Mouse (Mus musculus) liver, embryonic 14.5 days (tissue): ENCODE data around the gene Rhebl1. TPM values are rescaled to one million over a fixed set of nuclear protein-coding genes. Genes with fewer than 3 reads are reported as not detected.

Experiments
- ATAC-seq: fragments of 200-750 bp; cut with Nextera tagmentation; 2 replicates; pipeline ENCODE4 v1.8.0; 2017; ENCODE audit warnings: moderate number of reproducible peaks, mild to moderate bottlenecking, moderate library complexity; ENCODE audit not compliant: insufficient read depth
- DNase-seq, 3 experiments: peaks; one replicate each; pipeline ENCODE4 v3.0.0-alpha.2; 2012 to 2013; ENCODE audit warnings: low read depth in 3 of 3, low spot score in 3 of 3
- H3K27ac ChIP-seq: fragments of 300-500 bp; sonication (generic); 2 replicates; pipeline ENCODE4 v1.5.1; 2014; ENCODE audit warnings: moderate library complexity, mild to moderate bottlenecking, control low read depth, inconsistent platforms
- H3K27me3 ChIP-seq: fragments of 300-500 bp; sonication (generic); 2 replicates; pipeline ENCODE4 v1.6.1; 2014; ENCODE audit warnings: mild to moderate bottlenecking, low read length, moderate library complexity; ENCODE audit not compliant: control insufficient read depth, insufficient read depth
- H3K36me3 ChIP-seq: fragments of 300-500 bp; sonication (generic); replicated peaks from 2 replicates; pipeline ENCODE4 v1.6.1; 2014; ENCODE audit warnings: low read depth; ENCODE audit not compliant: control insufficient read depth, insufficient read depth
- H3K4me1 ChIP-seq, 2 experiments: fragments of 200-500 bp in 1 of 2; fragments of 300-500 bp in 1 of 2; sonication (generic) in 1 of 2; replicated peaks; 2 replicates each; pipeline ENCODE4 v1.6.1; 2012 to 2014; ENCODE audit warnings: antibody characterized with exemption in 1 of 2, inconsistent platforms in 1 of 2, low read length in 1 of 2; ENCODE audit not compliant: control insufficient read depth in 2 of 2, insufficient read depth in 2 of 2
- H3K4me2 ChIP-seq: fragments of 300-500 bp; sonication (generic); 2 replicates; pipeline ENCODE4 v1.6.1; 2014; ENCODE audit warnings: low read depth, mild to moderate bottlenecking, control low read depth, moderate library complexity
- H3K4me3 ChIP-seq, 2 experiments: fragments of 200-500 bp in 1 of 2; fragments of 300-500 bp in 1 of 2; sonication (generic) in 1 of 2; 2 replicates each; pipeline ENCODE4 v1.5.1; 2012 to 2014; ENCODE audit warnings: low read depth in 2 of 2, low read length in 2 of 2, mild to moderate bottlenecking in 2 of 2, control low read depth in 1 of 2, inconsistent platforms in 1 of 2, moderate library complexity in 1 of 2; ENCODE audit not compliant: insufficient read depth in 1 of 2
- H3K9ac ChIP-seq: fragments of 300-500 bp; sonication (generic); replicated peaks from 2 replicates; pipeline ENCODE4 v1.6.1; 2014; ENCODE audit warnings: mild to moderate bottlenecking, control low read depth, moderate library complexity
- H3K9me3 ChIP-seq: fragments of 300-500 bp; sonication (generic); 2 replicates; pipeline ENCODE4 v1.6.1; 2016; ENCODE audit warnings: low read length, mixed read lengths; ENCODE audit not compliant: control insufficient read depth
- CTCF ChIP-seq: IDR thresholded peaks from 2 replicates; pipeline ENCODE4 v1.5.1; 2016; ENCODE audit warnings: antibody characterized with exemption, low read depth, control low read depth
- EP300 ChIP-seq: IDR thresholded peaks from 2 replicates; pipeline ENCODE4 v1.6.1; 2016; ENCODE audit warnings: antibody characterized with exemption, low read depth
- WGBS: fragments of 180-500 bp; shearing (Covaris S2); extraction: QIAGEN DNeasy Blood & Tissue Kit; methylation state at CpG from one replicate; pipeline ENCODE4 v1.1.7; 2014; ENCODE audit not compliant: insufficient replicate concordance; 5-methylcytosine and 5-hydroxymethylcytosine counted together
- polyA plus RNA-seq, 2 experiments: library from polyadenylated mRNA; depleted of rRNA in 1 of 2; stranded (reverse) in 1 of 2; unstranded in 1 of 2; fragments of >200 nt; fragmentation: Nextera tagmentation in 1 of 2; extraction: Ambion mirVana in 1 of 2; gene quantifications; 2 replicates each; pipeline versions ENCODE4 v1.2.1 to v1.2.3; 2012 to 2014

Rhebl1 gene
- polyA plus RNA-seq, 2 experiments = 2.5 to 3.2 TPM

DNA sequence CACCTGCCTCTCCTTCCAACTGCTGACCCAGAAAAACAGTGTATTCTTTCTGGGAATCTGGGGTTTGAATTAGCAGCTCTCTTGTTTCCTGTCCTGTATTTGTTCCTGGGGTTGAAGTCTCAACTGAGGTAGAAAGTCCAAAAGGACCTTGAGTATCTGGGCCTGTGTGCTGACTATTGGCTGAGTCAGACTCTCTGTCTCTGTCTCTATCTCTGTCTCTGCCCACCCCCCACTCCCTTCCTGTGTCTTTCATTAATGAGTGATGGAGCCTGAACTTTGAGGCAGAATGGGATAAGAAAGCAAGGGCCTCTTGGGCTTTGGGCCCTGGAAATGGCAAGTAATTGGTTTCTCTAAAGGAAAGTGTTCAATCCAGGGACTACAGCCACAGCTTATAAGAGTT is 10.7 kb downstream of the Rhebl1 start:
- no peak for TF ChIP-seq CTCF
- no peak for TF ChIP-seq EP300

DNA sequence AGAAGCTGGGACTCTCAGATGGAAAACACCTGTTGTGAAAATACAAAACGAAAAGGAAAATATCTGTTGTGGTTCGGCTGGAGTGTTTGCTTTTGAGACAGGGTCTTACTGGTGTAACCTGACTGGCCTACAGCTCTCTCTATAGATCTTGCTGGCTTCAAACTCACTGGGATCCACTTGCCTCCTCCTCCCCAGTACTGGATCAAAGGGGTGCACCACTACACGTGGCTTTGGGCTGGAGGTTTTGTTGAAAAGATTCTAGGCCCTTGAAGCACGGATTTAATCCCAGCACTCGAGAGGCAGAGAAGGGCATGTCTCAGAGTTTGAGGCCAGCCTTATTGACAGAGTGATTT is 12.7 kb downstream of the Rhebl1 start:
- Histone ChIP-seq H3K9me3 (no peaks in the 10 kb centered on the region), H3K27ac (peak overlapping the region; percentile 53)
- TF ChIP-seq CTCF = no peak
- TF ChIP-seq EP300 = no peak

More for the DNA sequence above, 10.7 kb downstream of the Rhebl1 start:
- H3K9ac ChIP-seq = no peak overlapping the region
- no peak for DNase-seq
- no peak overlapping the region for H3K27ac ChIP-seq
- H3K27me3 ChIP-seq = no peaks in the 10 kb centered on the region
- H3K36me3 ChIP-seq = no peaks in the 10 kb centered on the region
- H3K9me3 ChIP-seq = no peaks in the 10 kb centered on the region
- no peak overlapping the region for H3K4me3 ChIP-seq
- H3K4me2 ChIP-seq = no peak overlapping the region
- no peak for ATAC-seq
- peaks cover 11 to 15% of the 10 kb centered on the region in 2 experiments for H3K4me1 ChIP-seq

DNA sequence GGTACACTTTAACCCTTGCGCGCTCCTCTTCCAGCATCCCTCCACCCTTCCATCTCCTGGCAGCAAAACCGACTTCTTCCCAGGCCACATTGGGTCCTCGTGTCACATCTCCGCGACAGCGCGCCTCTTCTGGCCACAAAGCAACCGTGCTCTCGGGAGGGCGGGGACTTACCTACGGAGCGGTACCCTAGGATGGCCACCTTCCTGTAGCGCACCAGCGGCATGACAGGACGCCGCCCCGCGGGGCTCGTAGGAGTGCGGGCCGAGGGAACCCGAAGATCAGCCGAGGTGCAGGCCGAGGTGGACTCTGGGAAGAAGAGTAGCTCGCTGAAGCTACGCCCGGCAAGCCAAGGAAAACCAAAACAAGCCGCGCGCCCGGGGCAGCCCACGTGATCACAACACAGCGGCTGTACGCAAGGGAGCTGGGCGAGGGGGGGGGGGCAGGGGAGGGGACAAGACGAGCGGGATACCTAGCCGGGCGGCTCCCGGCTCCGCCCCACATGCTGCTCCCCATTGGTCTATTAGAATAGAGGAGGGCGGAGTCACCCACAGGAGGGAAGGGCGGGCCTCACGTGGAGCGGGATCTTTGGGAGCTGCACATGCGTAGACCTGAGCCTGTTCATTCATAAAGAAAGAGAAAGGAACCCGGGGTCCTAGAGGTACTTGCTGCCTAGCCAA is 13.2 kb downstream of the Rhebl1 start:
- H3K36me3 ChIP-seq = no peaks in the 10 kb centered on the region
- DNase-seq = peak; percentile 93 to 95 (median 94)
- under 1% methylated on average over 45 of the region's 48 CpGs for WGBS

More for the DNA sequence above, 12.7 kb downstream of the Rhebl1 start:
- Histone ChIP-seq H3K4me1 (peaks cover 11 to 15% of the 10 kb centered on the region in 2 experiments), H3K4me3 (peak overlapping the region; percentile 10 to 77; a peak in 1 of 4 replicates), H3K36me3 (no peaks in the 10 kb centered on the region), H3K4me2 (peak overlapping the region; percentile 95), H3K9ac (no peak overlapping the region; the same call in 1 of the 2 replicates), H3K27me3 (no peaks in the 10 kb centered on the region)
- ATAC-seq (peak; percentile 14; the same call in 1 of the 2 replicates), DNase-seq (no peak)
- 18% methylated on average over 5 of the region's 5 CpGs for WGBS

DNA sequence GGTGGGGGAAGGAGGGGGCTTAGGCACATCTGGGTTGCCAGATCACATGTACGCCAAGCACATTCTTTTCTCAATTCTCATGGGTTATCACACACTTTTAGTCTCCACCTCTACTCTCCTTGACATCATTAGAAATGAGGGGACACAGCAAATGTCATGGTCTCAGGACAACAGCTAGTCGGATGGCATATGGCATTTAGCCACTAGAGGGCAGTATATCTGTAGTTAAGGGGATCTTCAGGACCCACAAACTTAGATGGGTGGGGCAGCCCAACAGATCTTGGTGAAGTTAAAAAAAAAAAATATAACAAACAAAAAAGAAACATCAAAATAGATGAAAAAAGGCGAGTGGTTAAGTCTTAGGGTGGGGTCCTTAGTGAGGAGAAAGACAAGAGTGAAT is 17.0 kb downstream of the Rhebl1 start:
- no peak overlapping the region for H3K4me3 ChIP-seq
- H3K27me3 ChIP-seq = no peaks in the 10 kb centered on the region
- no peak overlapping the region for H3K4me2 ChIP-seq
- no peak for ATAC-seq
- TF ChIP-seq EP300 = no peak
- peak; percentile 87 for TF ChIP-seq CTCF
- H3K9me3 ChIP-seq = no peaks in the 10 kb centered on the region
- WGBS = 11% methylated on average over 3 of the region's 3 CpGs
- peak; percentile 68 to 73 (median 68) for DNase-seq
- H3K4me1 ChIP-seq = peaks cover 11 to 15% of the 10 kb centered on the region in 2 experiments
- H3K27ac ChIP-seq = no peak overlapping the region
- H3K36me3 ChIP-seq = no peaks in the 10 kb centered on the region
- no peak overlapping the region for H3K9ac ChIP-seq

More for the DNA sequence above, 13.2 kb downstream of the Rhebl1 start:
- peaks cover 11 to 15% of the 10 kb centered on the region in 2 experiments for H3K4me1 ChIP-seq
- peak; percentile 98 for ATAC-seq
- no peaks in the 10 kb centered on the region for H3K27me3 ChIP-seq
- H3K27ac ChIP-seq = peak overlapping the region; percentile 79
- TF ChIP-seq EP300 (no peak), CTCF (peak; percentile 75)
- peak overlapping the region; percentile 63 to 77 for H3K4me3 ChIP-seq
- H3K4me2 ChIP-seq = peak overlapping the region; percentile 95
- H3K9me3 ChIP-seq = no peaks in the 10 kb centered on the region
- peak overlapping the region; percentile 72 for H3K9ac ChIP-seq
